Mouse (Mus musculus): ENCODE measurements around the gene Lpp.

Lpp gene

DNA sequence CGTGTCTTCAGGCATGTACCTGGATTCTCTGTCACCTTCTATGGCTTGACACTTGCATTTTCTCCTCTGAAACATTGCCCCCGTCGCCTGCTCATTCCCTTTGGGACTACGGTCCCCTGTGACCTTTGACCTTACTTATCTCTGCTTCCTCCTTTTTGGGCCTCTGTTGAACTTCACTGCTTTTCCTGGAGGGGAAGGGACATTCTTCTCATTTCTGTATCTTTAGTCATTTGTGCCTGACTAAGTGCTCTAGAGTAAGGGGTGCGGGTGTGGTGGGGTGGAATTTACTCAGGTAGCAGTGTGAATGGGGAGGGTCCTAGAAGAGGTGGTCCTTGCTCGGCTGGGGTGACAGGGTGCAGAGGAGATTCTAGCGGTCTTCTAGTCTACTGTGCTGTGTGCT, 40.7 kb downstream of the Lpp start:
- DNase-seq (ENCODE audit: low read depth in 1 of 2, low spot score in 2 of 2) = no peak

DNA sequence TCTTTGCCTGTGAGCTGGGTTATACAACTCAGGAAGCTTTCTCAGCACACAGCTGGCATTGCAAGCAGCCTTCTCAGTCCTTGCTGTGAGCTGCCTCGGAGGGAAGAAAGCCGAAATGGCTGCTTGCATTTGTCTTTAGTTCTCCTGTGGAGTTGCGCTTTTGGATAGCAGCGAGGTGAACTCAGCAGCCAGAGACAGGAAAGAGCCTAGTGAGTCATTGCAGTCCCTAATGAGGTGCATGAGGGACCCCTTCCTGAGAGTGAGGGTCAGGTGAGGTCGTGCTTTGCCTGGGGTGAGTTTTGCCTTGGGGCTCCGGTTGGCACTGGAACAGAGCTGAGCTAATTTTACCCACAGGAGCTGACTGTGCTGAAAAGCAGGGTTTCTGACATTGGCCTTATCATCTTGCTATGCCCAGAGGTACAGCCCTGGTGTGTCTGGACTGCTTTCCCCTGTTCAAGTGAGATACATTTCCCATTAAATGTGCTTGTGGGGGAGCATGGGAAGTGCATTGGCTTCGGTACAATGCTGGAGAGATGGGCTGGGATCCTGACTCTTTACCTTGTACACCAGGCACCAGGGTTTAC, 41.3 kb downstream of the Lpp start:
- DNase-seq (ENCODE audit: low read depth in 1 of 2, low spot score in 2 of 2) = no peak

DNA sequence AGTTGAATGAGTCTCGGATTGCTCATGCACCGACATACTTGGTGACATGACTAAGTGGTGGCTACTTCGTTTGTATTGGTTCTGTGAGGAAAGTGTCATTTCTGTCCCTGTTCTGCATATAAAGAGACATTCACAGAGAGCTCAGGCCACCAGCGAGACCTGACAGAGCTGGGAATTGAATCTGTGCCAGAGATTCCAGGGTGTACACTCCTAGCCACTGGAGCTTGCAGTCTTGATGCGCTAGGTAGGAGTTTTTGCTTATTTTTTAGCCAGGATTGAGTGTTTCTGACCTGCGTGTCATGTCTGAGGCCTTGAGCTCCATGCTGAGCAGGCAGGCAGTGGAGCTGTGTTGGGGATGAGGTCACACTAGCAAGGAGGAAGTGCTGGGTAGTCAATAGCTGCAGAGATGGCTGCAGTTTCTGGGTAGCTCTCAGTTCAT, 41.8 kb downstream of the Lpp start:
- DNase-seq (ENCODE audit: low read depth in 1 of 2, low spot score in 2 of 2) = no peak

DNA sequence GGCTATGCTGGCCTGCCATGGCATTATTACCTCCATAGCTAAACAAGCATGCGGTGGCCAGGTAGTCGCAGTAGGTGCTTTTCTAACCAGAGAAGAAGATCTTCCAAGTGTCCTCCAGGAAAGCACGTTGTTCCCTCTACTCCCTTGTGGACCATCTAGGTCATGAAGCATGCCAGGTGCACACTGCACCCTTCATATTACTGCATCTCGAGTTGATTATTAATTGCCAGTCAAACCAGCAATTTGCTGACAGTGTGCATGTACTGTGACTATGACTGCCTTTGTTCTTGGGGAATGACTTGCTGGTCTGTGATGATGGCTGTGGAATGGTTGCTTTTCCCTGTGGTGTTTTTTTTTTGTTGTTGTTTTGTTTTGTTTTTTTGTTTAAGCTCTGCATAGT, 45.1 kb downstream of the Lpp start:
- DNase-seq (ENCODE audit: low read depth in 1 of 2, low spot score in 2 of 2) = no peak

DNA sequence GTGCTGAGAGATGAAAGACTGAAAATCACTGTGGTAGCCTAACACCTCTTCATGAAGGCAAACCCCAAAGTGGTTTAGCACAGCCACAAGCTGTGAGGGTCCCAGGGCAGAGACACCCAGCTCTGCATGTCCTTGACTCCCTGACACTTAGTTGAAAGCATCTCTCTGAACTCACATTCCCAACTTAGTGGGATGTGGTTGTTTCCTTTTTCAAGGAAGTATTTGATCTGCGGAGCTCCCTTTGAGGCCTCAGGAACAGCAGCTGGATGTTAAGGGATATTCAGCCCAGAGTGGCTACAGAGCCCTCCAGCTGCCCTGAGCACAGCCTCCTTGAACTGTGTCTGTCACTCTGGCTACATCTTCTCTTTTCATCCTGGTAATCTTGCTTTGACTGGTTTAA, 48.0 kb downstream of the Lpp start:
- DNase-seq (ENCODE audit: low read depth in 1 of 2, low spot score in 2 of 2) = no peak

DNA sequence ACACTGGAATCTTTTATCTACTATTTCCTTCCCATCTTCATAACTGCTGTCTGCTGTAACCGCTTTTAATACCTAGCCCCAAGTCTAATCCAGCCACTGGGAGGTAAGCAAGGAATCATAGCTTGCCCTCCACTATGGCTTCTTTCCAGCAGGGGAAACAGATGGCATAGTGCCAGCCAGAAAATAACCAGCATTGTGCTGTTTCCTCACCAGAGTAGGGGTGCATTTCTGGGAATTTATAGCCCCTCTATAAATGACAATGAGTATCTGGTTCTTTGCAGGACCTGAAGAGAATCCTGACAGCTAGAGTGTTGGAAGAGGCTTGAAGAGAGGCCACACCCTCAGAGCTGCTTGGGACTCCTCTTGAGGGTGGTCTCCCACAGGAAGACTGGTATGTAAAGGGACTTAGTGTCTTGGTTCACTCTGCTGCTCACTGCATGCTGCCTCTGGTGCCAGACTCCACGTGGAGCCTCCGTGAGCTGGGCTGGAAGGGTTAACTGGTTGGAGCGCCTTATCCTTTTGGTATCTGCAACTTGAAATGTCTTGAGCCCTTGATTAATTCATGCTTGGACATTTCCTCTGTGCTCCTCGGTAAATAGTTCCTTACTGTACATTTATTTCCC, 49.3 kb downstream of the Lpp start:
- no peak for DNase-seq (ENCODE audit: low read depth in 1 of 2, low spot score in 2 of 2)

DNA sequence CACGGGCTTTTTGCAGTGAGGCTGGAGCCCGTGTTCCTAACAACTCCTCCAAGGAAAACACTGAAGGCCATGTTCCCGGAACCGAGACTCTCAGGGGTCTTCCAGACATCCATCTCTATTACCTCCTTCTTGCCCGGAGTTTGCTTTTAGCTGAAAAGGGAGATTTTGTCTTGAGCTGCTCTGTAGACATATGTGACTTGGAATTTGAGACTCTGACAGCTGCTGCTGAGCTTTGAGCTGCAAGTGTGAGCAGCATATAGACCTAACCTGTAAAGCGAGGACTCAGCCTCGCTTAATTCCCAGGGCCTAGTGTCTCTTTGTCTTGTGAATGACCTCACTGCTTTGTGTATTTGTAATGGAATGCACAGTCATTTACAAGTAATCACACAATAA, 49.8 kb downstream of the Lpp start:
- no peak for DNase-seq (ENCODE audit: low read depth in 1 of 2, low spot score in 2 of 2)

DNA sequence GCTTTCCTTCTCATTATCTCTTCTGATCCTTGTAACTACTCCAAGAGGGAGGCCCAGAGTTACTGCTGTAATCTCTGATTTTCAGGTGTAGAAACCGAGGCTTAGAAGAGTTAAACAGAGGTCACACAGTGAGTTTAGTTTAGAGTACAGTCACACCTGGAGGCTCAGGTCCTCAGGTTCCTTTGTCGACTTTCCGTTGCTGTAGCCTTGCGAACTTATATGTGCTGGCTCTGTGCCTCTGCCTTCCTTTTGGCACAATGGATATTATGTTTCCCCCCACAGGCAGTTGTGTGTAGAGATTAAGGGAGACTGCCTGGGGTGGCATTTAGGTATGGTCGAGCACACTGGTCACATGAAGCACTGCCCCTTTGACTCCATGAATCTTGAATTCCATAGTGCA, 50.2 kb downstream of the Lpp start:
- no peak for DNase-seq (ENCODE audit: low read depth in 1 of 2, low spot score in 2 of 2)

DNA sequence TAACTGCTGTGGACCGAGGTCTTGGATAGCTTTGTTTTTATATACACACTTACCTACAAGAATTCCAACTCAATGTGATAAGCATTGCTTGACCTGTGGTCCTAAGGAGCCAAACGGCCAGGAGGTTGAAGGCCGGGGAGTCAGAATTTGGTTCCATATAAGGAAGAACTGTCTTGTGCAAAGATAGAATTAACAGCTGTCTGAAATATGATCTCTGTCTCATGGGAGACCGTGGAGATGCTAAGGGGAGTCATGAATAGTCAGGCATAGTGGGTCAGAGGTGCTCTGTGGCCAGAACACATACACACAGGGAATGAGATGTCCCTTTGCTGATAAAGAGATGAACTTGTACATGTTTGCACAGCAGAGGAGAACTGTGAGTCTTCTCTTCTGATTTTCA, 51.5 kb downstream of the Lpp start:
- no peak for DNase-seq (ENCODE audit: low read depth in 1 of 2, low spot score in 2 of 2)

DNA sequence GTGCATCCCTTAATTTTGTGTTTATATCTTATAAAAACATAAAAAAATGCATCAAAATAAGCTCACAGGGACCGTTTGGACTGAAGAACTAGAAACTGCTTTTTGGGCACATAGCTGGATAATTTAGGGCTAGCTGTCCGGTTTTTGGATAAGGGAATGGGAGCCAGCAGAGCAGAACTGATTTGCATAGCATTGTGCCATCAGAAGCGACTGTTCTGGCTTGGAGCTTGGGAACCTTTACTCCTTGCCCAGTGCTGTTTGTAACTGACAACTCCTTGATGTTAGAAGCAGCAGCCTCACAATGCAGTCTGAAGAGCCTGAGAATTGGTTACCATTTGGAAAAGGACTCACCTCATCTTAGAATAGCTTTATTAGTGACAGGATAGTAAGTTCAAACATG, 52.2 kb downstream of the Lpp start:
- no peak for DNase-seq (ENCODE audit: low read depth in 1 of 2, low spot score in 2 of 2)

DNA sequence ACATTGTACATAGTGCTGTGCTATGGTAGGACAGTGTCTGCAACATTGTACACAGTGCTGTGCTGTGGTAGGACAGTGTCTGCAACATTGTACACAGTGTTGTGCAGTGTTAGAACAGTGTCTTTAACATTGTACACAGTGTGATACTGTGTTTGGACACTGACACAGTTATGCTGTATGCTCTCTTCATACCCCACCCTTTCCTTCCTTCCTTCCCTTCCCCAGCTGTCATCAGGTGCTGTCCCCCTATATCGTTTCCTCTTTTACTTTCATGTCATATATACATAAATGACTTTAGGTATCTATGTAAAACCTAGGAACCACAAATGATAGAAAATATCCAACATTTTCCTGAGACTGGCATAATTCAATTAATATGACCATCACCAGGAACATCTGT, 53.1 kb downstream of the Lpp start:
- no peak for DNase-seq (ENCODE audit: low read depth in 1 of 2, low spot score in 2 of 2)

DNA sequence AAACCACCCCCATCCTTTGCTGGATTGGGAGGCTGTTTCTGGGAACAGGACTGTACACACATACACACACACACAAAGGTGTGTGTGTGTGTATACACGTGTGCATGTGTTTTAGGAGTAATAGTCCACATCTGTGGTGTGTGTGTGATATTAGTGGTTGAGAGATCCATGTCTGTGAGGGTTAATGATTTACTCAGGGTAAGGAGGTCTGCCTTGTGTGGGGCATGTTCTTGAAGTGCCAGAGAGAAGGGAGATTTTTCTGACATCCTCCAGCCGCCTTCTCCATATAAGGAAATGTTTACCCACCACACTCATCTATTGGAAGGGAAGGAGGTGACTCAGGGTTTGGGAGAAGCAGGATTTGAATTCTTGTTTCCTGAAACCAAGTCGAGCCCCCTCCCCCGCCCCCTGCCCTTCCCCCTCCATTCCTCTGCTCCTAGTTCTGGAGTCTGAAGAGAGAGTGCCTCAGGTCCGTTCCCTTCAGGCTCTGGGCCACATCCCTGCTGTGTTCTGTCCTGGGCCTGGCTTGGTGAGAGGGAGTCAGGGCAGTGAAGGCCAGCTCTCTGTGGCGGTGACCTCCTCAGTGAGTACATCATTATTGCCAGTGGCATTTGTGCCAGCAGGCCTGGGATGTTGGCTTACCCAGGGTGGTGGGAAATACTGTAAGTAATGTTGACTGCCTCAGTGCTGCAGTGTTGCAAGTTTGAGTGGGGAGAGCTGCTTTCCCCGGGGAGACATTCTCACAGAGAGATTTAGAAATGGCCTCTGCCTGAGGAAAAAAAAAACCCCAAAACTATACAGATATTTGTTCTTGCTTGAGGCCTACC, 54.6 kb downstream of the Lpp start:
- no peak for DNase-seq (ENCODE audit: low read depth in 1 of 2, low spot score in 2 of 2)

DNA sequence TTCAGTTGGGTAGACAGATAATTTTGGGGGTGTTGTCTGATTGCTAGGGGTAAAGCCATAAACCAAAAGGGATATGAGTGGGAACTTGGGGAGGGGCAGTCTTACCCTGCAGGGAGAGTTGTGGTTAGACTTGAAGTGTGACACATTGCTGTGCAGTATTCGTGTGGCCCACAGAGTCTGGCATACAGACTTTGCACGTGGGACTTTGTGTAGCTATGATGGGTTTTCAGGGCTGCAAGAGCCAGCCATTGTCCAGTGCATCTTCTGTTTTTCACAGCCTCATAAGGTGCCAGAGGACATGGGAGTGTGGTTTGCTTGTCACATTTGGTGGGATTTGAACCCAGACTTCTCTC, 55.2 kb downstream of the Lpp start:
- DNase-seq (ENCODE audit: low read depth in 1 of 2, low spot score in 2 of 2) = no peak

DNA sequence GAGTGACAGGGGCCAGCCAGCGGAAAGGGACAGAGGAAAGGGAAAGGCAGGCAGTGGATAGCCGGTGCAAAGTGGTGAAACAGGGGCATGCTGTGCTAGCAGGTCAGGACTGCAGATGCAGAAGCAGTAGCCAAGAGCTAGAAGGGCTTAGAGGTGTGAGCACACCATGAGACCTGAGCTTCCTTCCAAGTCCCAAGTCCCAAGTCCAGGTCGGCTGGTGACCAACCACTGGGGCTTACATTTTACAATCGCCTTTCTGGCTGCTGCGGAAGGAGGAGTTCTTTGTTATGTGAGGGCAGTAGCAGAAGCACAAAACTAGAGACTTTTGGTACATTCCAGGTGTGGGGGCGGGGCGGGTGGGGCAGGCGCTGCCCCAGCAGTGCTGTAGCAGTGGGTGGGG, 56.5 kb downstream of the Lpp start:
- DNase-seq (ENCODE audit: low read depth in 1 of 2, low spot score in 2 of 2) = no peak

DNA sequence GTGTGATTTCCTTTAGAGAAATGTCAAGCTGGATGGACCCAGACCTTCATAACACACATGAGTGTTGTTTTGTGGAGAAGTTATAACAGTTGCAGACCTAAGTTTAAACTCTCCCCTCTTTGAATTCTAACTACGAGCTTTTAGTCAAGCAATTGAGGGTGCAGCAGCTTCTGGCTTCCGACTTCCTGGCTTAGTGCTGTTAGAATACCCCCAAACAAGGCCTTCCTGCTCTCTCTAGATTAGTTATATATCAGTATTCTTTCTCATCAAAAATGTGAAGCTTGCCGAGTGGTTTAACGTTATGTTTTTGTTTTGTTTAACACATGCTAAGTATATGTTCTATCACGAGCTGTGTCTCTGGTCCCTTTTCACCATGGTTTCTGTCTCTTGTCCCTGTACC, 56.9 kb downstream of the Lpp start:
- DNase-seq (ENCODE audit: low read depth in 1 of 2, low spot score in 2 of 2) = no peak

DNA sequence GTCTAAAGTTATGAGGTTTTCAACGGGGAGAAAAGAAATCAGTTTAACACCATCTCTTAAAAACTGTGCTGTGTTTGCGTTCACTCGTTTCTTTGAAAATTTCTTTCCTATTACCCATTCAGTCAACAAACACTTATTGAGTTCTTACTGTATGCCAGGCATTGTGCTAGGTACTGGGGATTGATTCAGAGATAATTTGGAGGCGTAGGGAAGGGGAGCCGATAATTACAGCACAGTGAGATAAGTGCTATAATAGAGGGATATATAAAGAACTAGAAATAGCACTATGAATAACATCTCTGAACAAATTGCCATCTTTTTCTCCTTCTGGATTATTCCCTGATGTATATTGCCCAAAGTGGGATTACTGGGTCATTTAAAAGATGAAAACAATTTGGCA, 57.8 kb downstream of the Lpp start:
- DNase-seq (ENCODE audit: low read depth in 1 of 2, low spot score in 2 of 2) = no peak

DNA sequence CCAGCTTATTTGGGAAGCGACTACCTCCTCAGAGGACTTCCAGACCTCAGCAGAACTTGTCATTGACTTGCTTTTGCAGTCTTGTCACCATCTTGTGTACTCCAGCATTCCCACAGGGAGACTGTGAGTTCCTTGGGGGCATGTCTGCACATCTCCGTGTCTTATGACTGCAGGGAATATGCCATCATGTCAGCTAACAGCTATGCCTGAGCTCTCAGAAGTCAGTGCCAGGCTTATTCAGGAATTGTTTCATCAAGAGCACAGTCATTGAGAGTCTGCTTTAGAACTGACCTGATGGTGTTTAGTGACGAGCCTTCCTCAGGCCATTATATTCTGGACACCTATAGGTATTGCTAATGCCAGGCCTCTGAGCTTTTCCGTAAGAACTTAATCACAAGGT, 60.2 kb downstream of the Lpp start:
- no peak for DNase-seq (ENCODE audit: low read depth in 1 of 2, low spot score in 2 of 2)

DNA sequence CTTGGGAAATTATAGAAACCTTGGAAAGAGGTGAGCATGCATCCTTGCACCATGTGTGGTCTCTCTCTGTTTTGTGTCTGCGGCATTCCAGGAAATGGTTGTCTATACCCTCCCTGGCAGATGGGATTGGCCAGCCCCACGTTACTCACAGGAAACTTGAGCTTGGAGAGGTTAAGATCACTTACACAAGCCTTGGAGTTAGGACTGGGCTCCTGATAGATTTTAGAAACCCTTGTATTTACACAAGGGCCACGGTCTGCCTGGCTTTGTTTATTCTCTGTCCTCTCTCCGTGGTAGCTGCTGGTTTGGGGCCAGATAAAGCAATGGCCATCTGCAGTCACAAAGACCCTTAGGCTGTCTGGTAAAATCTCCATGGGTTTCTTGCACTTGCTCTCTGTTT, 61.2 kb downstream of the Lpp start:
- DNase-seq (ENCODE audit: low read depth in 1 of 2, low spot score in 2 of 2) = no peak

DNA sequence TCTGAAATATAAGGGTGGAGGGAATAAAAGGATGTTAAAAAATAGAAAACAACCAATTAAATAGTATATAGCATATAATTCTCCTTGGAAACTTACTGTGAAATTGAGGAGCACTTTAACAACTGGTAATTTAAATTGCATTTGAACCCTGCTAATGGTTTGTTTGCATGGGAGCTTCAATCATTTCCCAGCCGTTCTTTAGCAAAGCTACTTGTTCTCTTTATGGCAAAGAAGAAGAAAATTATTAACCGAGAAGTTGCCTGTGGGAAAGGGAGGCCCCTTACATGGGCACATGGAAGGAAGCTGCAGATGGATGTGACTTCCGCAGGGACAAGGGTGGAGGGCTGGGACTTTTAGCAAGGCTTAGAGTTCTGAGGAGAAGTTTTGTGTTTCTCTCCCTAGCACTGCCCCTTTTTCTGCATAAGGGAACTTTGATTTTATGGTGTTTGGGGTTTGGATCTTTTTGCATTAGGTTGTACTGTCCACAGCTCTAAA, 62.1 kb downstream of the Lpp start:
- no peak for DNase-seq (ENCODE audit: low read depth in 1 of 2, low spot score in 2 of 2)

DNA sequence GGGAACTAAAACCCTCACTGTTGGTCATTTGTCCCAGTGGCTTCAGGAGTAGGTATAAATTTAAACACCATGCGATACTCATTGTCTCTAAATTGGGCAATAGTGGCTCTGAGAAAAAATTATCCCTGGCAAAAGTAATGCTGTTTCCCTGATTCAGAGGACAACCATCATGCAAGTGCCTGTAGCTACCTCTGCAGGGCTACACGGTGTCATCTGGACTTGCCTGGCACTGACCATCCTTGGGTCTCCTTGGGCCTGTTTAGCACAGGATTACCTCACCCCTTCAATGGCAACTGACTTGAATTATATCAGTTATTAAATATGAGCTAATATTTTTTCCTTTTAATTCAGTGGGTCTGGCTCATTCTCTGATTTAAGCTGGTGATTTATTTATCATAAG, 70.5 kb downstream of the Lpp start:
- no peak for DNase-seq (ENCODE audit: low read depth in 1 of 2, low spot score in 2 of 2)

DNA sequence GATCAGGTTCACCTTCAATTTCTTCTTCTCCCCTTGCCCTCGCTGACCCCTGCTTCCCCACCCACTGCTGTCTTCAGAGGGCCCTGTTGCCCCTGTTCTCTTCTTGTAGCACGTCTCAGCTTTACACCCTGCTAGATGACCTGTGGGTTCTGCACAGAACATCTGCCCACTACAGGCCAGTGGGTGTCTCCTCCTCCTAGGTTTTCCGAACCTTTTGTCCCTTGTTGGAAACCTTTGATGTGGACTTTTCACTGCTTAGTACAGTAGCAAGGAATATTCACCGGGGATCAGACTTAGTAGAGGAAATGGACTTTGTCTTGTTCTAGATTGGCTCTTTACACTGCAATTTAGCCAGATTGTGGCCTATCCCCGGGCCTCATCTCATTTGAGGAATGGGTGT, 71.1 kb downstream of the Lpp start:
- no peak for DNase-seq (ENCODE audit: low read depth in 1 of 2, low spot score in 2 of 2)

DNA sequence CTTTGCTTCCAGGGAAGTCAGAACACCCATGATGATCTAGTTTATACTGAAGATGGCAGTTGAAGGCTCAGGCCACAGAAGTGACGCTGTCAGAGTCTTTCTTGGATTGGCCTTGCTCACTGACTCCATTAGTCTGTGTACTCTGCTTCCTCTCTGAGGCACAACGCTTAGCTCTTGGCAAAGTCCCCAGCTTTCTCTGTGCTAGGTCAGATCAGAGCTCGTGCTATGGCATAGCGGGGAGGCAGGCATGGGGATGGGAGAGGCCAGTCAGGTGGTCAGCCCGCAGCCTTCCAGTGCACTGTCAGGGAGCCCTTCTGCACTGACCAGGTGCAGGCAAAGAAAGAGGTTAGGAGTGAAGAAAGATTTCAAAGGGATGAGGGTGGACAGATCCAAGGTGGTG, 72.3 kb downstream of the Lpp start:
- DNase-seq (ENCODE audit: low read depth in 1 of 2, low spot score in 2 of 2) = no peak

All from monocyte, adult 2 months (primary cell).